Mouse (Mus musculus): ENCODE measurements at regions not wholly inside any gene's neighbourhood (a gene's known extent, or its start where the extent isn't known, plus 50 kb on each side); places are given as distances from the start of the nearest gene placed in this dataset.
A peak's percentile ranks its signal among the peaks of the same experiment; 100 is the strongest.

DNA sequence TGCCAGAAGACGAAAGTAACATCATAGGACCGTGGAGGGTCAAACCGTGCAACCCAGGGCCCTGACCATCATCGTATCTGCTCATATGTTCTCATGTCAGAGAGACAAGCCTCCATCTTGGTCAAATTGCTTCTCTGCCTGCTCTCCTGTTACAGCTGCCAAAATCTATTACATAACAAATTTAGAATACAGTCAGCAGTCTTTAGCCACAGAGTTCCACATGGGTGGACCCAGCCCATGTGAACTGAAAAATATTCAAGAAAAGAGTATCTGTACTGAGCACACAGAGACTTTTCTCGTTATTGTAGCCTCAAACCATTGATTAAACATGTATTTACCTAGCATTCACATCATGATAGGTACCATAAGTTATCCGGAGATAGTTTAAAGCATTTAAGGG lies 155.2 kb upstream of the Haao start:
- DNase-seq: no peak
- intact Hi-C loops (cut with DNase I): no loop called here

- intact Hi-C loops (cut with DNase I): no loop called here
- DNase-seq: no peak
Measured at GRCm38 (mm10) chr17:84002327-84002726, 154.6 kb upstream of the Haao start.

DNA sequence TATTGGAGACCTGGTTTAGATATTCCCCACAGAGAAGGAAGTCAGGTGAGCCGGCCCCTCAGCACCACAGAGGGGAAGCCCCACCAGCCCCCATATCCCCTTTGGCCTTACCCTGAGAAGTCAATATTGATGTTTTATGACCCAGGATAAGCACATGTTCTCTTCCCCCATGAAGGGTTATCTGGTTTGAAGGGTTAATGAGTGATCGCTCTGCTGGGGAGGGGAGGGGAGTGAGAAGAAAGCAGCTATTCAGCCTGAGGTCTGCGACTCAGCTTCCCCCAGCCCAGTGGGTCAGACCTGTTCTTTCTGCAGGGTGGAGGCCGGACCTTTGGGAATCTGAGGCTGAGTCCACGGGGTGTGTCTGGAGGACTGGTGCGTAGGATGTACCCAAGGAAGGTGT lies 152.4 kb upstream of the Haao start:
- DNase-seq: no peak
- intact Hi-C loops (cut with DNase I): no loop called here

- DNase-seq: no peak
- intact Hi-C loops (cut with DNase I): no loop called here
Measured at GRCm38 (mm10) chr17:83998972-83999545, 151.3 kb upstream of the Haao start.

GRCm38 (mm10) chr17:83998341-83998740 lies 150.6 kb upstream of the Haao start:
- intact Hi-C loops (cut with DNase I): no loop called here
- no peak for DNase-seq

DNA sequence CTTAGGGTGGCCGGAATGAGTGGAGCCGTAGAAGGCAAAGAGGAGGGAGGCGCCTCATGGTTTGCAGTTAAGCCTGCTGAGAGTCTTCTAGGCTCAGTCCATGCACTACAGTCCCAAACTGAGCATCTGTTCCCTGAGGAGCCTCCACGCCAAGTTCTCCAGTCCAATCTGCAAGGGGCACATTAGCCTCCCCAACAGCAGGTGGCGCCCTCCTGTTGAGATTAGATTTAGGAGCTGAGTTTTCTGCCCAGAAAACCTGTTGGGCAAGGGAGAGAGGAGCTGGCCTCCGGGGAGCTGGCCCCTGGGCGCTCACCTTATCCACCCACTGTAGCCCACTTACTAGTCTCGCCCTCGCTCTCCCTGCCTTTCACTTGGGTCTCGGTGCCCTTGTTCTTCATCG lies 150.0 kb upstream of the Haao start:
- DNase-seq: peak; percentile 68 to 83
- intact Hi-C loops (cut with DNase I): no loop called here

DNA sequence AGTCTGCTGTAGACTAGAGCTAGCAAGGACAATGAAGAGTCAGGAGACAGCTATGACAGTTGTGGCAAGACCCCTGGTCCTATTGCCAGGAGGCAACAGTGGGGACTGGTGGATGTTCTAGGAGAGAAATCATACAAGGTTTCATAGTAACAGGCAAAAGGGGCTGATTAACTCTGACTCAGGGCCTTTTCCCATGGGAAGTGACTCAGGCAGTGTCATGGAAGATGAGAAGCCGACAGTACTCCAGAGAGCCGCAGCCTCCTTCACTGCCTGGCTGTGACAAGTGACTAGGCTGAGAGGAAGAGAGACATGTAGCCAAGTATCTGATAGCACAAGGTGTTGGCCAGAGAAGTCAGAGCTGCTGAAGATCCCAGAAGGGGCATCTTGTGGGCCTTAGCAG lies 145.3 kb upstream of the Haao start:
- peak; percentile 63 to 70 for DNase-seq
- intact Hi-C loops (cut with DNase I): no loop called here

DNA sequence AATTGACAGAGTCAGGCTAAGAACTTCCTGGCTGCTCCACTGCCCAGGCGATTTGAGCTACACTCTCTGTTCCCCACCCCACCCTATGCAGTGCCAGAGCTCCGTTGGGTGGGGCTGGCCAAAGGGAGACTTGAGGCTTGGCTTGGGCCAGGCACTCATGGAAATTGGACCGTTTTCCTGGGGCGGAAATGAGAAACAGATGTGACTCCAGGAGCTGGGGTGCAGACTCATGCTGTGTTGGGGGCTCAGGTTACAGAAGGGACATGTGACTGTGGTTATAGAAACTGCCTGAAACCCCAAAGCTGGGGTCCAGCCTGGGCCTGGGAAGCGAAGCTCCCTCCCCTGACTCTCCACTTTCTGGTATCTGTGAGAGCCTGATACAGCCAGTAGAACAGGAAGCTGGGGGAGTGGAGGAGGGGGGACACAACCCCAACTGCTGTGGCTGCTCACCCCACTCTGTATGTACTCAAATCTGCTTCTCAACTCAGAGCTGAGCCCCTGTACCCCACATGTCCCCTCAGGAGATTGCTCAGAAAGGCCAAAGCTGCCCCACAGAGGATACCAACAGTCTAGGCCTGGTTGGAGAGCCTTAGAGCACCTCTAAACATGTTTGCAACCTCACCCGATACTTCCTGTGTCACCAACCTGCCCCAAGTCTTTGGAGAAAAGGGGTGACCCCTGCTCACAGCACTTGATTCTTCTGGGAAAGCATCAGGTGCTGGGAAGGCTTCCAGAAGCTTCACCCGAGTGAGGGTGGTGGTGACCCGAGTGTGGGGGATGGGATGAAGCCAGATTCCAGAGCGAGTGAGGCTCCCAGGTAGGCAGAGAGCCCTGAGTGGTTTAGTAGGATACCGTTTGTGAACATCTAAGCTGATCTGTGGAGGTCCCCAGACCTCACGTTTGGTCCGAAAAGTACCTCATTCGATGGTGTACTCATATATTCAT lies 142.9 kb upstream of the Haao start:
- peak; percentile 88 to 91 for DNase-seq
- intact Hi-C loops (cut with DNase I): no loop called here

- intact Hi-C loops (cut with DNase I): no loop called here
- no peak for DNase-seq
Measured at GRCm38 (mm10) chr17:83988897-83989296, 141.1 kb upstream of the Haao start.

DNA sequence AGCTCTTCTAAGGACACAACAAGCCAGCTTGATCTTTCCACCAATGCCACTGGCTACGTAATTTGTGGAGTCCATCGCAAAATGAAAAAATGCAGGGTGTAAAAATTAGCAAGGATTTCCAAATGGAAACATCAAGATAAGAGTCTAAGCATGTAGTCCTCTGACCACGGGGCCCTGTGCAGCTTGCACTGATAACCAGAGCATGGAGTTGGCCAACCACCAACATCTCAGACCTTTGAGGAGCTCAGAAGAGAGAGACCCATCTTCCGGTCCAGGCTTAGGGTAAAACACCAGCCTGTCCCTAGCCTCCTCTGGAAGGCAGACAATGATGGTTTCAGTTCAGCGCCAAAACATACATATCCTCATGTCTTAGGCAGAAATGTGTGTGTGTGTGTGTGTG lies 140.4 kb upstream of the Haao start:
- DNase-seq: no peak
- intact Hi-C loops (cut with DNase I): no loop called here

- no peak for DNase-seq
- intact Hi-C loops (cut with DNase I): no loop called here
Measured at GRCm38 (mm10) chr17:83987683-83988082, 139.9 kb upstream of the Haao start.

DNA sequence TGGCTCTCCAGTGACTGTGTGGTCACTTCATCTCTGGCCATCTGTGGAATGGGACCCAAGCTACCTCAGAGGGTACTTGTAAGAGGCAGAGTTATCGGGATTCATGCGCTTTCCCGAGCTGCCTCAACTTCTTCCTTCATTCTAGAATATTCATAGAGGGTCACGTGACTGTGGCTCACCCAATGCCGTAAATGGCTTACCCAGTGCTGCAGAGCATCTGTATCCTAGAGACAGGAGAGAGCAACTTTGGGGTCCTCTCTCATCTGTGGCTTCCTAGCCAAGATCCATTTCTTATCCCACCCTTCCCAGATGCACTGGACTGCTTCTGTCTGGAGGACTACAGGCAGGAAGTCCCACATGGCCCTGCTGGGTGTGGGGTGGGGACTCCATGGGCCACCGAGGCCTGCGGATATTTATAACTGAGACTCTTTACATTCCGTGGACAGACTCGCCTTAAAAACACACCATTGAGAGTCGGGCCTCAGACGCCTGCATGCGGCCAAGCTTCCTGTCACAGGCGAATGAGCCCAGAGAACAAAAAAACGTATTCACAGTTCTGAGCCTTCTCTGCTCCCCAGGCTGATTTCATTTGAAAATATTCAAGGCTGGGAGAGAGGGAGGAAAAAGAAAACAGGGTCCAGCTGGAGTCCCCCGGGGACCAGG lies 138.3 kb upstream of the Haao start:
- intact Hi-C loops (cut with DNase I): no loop called here
- DNase-seq: peak in 1 of 2 experiments; percentile 49

DNA sequence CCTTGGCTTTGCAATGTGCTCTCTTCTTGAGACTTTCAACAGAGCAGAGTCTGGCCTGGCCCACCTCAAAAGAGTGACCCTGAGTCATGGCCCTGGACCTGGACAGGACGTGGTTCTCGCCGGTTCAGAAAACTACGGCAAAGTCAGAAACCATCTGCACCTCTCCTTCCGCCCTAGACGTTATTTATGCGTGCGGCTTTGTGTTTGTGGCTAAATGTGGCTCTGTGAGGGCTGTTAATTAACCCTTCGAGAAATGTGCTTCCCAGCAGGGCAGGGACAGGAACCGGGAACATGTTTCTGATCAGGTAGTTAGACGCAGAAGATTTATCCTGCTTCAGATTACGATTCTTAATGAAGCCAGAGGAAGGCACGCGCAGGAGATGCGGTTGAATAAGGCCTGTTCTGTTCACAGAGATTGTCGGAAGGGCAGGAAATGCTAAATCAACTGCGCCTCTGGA lies 137.6 kb upstream of the Haao start:
- peak in 1 of 2 experiments; percentile 58 for DNase-seq
- intact Hi-C loops (cut with DNase I): no loop called here

- no peak for DNase-seq
Measured at GRCm38 (mm10) chr17:83983837-83984388, 136.2 kb upstream of the Haao start.

GRCm38 (mm10) chr17:83983070-83983836 lies 135.5 kb upstream of the Haao start:
- peak; percentile 89 to 90 for DNase-seq
- intact Hi-C loops (cut with DNase I): no loop called here

More at GRCm38 (mm10) chr17:83983837-83984388, 136.2 kb upstream of the Haao start:
- intact Hi-C loops (cut with DNase I): no loop called here

DNA sequence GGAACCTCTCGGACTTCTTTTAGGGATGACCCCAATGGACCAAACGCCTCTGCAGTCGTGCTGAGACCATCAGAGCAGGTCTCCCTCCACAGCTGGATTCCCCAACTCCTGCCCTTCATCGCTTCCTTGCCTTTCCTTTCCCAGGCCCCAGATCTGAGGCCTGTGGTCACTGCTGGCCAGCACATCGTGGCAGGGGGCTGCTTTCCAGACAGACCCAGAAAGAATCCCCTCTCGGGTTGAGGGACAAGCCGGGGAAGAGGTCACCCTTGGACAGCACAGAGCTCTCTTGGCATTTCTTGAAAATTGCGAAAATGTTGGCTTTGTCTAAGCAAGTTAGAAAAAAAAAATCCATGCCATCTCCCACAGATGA lies 134.9 kb upstream of the Haao start:
- intact Hi-C loops (cut with DNase I): no loop called here
- DNase-seq: no peak

DNA sequence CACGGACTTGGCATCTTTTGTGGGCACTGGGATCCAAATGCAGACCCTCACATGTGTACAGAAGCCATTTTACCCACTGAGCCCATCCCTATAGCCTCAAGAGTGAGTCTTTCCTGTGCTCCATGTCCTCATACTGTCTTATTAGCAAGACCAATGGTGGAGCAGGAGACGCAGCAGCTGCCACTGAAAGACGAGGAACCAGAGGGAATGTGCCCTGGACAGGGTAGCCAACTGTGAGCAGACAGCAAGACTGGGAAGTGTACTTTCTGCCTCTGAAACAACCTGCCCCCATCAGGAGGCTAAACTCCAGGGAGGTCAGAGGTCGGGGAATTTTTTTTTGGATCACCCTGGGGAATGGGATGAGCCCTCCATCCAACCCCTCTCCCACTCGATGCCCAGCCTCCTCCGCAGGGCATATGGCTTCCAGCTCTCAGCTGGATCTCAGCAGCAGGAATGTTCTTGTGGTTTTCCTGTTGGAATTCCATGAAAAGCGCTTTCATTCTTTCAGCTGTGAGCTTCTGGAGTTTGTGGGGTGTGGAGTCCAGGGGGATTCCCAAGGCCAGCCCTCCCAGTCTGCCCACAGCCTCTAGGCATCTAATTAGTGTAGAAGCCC lies 131.2 kb upstream of the Haao start:
- no peak for DNase-seq
- intact Hi-C loops (cut with DNase I): no loop called here

DNA sequence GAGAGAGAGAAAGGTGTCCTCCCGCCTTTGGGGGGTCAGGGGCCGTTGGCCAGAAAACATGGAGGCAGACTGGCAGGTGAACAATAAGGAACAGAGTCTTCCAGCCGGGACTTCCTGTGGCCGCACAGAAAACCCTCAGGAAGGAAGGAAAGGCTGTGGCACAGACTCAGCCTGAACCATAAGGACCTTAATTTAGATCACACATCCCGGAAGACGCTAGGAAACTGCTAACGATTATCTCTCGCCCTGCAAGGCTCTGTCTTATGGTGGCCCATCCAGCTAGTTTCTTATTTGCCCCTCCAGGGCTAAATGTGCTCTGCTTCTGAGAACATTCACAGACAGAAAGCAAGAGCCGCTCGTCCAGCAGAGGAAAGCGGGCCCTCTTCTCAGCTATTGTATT lies 130.0 kb upstream of the Haao start:
- DNase-seq: no peak
- intact Hi-C loops (cut with DNase I): no loop called here

- intact Hi-C loops (cut with DNase I): loop anchor here (2.0 kb wide), 1 partner anchor 137 kb away; no protein-coding TSS in a partner anchor
- DNase-seq: no peak
Measured at GRCm38 (mm10) chr17:83975813-83976212, 128.1 kb upstream of the Haao start.
